Mouse (Mus musculus) fibroblast of lung, adult 2 months (primary cell): ENCODE results near the gene Drap1.

ENCODE experiments used
- DNase-seq: peaks from one replicate; pipeline ENCODE4 v3.0.0-alpha.2; 2011; ENCODE audit warnings: low read depth

The Drap1 gene

DNA sequence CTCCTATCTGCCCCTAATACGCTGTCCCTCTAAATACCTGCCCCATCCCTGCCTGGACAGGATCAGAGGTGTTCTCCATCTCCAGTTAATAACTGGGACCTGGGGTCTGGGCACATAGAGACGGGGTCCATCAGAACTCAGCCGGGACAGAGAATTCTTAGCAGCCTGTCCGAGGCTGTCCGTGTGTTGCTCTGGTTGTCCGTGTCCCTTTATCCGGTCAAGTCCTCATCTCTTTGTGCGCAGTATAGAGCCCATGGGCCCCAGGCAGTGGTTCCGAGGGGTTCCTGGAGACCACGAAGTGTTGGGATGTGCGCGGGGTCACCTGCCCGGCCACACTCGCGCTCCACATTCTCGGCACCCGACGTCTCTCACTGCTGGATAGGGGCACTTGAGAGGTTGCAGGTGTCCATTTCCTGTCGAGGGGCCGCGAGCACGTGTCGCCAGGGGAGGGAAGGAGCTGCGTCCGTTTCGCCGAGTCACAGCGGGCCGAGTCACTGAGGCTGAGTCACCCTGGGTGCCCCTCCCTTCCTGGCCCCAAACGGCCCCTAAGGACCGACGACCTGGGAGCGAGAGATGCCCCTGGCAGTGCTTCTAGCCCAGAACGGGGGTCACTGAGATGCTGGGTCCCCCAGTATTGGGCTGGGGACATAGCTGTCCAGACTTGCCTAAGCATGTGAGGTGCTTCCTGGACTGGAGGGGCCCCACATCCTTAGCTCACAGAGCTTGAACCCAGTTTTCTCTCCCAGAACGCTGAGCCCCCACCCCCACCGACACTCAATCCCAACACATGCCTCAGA lies 23.8 kb upstream of the Drap1 start:
- no peak for DNase-seq

- no peak for DNase-seq
Measured at GRCm38 (mm10) chr19:5447515-5448353, 23.0 kb upstream of the Drap1 start, which contains the start of gene Fosl1. Gene Fosl1, plus strand, starts transcription at chr19:5447547.

- DNase-seq, result no peak
Measured at GRCm38 (mm10) chr19:5445747-5446146, 21.0 kb upstream of the Drap1 start.

- peak; percentile 52 for DNase-seq
Measured at GRCm38 (mm10) chr19:5444954-5445353, 20.2 kb upstream of the Drap1 start.

GRCm38 (mm10) chr19:5444371-5444908 lies 19.7 kb upstream of the Drap1 start:
- no peak for DNase-seq

GRCm38 (mm10) chr19:5433951-5434350 lies 9.2 kb upstream of the Drap1 start:
- no peak for DNase-seq

DNA sequence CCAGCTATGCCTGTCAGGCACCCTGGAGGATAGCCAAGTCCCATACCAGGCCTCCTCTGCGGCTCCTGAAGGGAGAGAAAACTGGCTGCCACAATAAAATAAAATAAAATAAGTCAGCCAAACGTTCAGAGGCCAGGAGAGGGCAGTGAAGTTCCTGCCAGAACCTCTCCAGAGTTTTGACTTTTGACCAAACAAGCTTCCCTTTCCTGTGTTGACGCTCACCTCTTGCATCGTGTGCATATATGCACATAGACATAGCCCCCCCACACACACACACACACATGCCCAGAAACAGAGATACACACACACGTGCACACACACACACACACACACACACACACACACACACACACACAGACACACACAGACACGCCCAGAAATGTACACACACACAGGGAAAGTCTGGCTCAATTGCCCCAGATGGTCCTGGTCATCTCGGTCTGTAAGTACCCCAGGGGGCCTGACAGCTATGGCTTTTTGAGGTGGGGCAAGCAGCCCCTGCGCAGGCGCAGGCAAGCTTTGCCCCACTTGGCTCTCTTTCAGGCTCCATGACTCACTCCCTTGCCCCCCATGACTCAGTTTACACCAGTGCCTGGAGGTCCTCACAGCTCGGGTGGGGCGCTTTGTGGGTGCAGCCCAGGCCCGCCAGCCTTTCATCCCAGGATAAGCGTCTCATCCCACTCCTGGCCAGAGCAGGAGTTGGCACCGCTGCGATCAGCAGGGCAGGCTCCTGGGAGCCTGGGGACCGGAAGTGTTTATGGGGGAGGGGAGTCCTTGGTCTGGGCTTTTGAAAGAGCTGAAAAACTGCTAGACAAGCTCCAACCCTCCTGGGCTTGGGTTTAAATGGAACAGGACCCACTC lies 8.4 kb upstream of the Drap1 start:
- peak; percentile 58 for DNase-seq

DNA sequence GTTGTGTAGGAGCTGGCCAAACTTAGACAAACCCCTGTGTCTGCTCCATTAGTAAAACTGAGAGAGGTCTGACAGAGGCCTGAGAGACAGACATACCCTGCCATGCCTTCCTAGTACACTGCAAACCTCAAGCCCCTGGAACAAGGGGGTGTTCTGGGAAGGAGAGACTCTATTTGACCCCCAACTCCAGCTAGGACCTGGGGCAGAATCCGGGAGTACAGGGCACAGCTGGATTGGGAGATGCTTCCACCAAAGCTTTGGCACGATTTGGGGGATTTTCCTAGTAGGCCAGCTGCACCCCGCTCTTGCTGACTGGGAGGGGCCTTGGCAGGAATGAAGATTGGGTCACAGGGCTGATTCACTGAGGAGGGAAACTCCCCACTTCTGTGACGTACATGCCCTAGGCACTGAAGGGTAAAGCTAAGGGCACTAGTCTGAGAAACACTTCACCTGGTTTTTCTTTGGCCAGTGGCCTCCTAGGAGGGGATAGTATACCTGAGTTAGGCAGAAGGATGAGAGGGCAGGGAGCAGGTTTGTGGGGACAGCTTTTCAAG lies 7.2 kb upstream of the Drap1 start:
- no peak for DNase-seq

- no peak for DNase-seq
Measured at GRCm38 (mm10) chr19:5430408-5430807, 5.6 kb upstream of the Drap1 start.

DNA sequence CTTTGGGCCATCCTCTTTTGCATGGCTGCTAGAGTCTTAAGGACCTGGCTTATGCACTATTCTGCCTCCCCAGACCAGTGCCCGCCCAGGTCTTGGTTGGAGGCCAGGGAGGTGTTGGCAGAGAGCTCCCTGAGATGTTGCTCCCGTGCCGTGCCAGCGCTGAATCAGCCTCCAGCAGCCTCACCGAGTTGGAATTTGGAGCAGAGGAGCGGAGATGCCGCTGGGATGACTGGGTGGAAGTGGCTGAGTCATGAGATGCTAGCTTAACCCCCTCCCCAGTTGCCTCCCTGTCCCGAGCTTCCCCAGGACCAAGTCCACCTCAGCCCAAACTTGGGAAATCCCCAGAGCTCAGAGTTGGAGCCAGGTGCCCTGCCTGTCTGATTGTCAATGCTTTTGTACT lies 5.0 kb upstream of the Drap1 start:
- peak; percentile 88 for DNase-seq

DNA sequence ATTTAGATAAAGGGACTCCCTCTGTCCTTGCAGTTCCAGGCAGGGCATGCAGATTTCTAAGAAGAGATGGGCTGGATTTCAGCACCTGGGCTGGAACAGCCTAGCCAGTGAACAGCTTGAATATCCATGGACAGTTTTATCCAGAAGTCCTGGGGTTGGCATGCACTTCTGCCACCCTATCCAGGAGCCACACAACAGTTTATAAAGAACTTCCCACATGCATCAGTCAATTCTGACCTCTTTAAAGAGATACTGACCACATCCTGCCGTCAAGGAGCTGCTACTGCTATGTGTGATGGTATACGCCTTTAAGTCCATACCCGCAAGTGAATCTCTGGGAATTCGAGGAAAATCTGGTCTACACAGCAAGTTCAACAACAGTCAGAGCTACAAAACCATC lies 4.4 kb upstream of the Drap1 start:
- DNase-seq, result no peak

- no peak for DNase-seq
Measured at GRCm38 (mm10) chr19:5428083-5428482, 3.3 kb upstream of the Drap1 start.

DNA sequence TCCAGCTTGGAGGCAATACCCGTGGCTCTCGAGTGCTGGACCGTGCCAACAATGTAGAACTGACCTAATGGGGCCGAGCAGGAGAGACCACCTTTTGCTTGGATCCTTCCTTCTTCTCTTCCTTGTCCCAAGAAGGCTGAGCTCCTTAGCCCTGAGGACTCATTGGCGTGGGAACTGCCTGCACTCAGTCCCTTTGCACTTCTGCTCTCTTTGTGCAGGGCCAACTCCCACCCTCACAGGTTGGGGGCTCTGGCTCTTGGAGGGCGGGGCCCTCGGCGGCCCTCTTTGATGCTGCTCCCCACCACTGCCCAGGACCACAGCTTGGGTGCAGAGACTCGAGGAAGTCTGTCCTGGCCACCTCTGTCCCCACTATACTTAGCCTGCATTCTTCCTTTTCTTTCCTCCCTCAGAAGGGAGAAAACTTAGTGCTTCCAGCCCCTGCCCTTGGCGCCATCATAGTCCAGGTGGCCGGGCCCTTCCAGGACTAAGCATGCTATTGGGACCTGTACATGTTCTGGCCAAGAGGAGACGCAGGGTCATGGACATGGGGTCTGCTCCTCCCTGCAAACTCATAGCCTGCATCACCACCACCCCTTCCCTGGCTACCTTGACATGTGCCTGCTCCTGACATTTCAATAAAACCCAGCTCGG lies 2.0 kb upstream of the Drap1 start:
- DNase-seq, result no peak

DNA sequence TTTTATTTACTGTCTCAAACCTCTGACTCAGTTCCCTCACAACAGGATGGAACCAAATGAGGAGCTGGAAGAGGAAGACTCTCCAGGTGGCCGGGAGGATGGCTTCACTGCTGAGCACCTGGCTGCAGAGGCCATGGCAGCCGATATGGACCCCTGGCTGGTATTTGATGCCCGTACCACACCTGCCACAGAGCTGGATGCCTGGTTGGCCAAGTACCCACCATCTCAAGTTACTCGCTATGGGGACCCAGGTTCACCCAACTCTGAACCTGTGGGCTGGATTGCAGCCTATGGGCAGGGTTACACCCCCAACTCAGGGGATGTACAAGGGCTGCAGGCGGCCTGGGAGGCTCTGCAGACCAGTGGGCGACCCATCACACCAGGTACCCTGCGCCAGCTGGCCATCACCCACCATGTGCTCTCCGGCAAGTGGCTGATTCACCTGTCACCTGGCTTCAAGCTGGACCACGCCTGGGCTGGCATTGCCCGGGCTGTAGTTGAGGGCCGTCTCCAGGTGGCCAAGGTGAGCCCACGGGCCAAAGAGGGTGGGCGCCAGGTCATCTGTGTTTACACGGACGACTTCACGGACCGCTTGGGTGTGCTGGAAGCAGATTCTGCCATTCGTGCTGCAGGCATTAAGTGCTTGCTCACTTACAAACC lies 1.3 kb upstream of the Drap1 start:
- DNase-seq, result no peak

GRCm38 (mm10) chr19:5424092-5424781 lies 542 bp downstream of the Drap1 start:
- no peak for DNase-seq

GRCm38 (mm10) chr19:5423561-5423960 lies 1.2 kb downstream of the Drap1 start:
- DNase-seq, result no peak

GRCm38 (mm10) chr19:5422895-5423443 lies 1.8 kb downstream of the Drap1 start:
- no peak for DNase-seq

DNA sequence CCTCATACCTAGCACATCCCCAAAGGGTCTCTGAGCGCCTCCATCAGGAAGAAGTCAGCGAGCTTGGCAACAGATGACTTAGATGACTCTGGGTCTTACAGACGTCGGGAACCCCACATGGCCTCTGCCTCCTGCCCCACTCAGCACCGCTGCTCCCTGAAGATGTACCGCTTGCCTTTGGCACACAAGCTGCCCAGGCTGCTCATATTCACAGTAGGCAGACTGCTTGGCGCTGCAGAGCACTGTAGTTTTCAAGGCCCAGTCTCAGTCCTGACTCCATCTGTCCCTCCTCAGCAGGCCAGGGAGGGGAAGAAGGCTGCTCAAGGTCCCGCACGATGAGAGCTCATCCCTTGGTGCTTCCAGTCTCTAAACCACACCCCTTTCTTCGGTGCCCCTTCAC lies 2.5 kb downstream of the Drap1 start:
- DNase-seq, result no peak

DNA sequence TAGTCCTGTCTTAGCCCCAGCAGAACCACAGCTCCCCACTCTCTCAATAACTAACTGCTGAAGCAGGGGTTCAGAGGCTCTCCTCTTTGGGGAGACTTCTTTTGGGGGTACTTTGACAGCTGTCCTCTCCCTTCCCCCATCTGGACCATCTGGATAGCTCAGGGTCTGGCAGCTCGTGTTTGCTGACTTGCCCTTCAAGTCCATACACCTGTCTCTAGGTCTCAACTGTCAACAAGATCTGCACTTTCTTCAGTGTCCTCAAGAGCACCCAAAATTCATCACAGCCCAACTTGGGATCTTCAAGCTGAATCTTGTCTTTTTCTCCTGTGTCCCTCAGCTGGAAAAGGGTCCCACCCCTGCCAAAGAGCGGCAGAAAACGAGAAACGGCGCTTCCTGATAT lies 3.0 kb downstream of the Drap1 start:
- DNase-seq, result no peak

DNA sequence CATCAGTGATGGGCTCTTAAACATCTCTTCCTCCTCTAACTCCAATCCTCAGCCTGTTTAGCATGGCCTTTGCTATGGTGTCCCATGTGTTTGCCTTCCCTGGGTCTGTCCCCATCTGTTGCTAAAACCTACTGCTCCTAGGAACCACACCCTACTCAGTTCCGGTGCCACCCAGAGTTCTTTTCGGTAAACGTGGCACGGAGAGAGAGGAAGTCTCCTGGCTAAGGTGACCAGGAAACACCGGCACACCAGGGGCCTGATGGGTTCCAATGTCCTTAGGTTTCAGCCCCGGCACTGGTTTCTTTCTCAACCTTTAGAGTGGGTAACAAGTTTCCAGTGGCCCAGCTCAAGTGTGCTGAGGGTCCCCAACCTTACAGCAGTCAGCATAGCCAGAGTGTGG lies 4.2 kb downstream of the Drap1 start:
- no peak for DNase-seq
